Mouse (Mus musculus): ENCODE measurements at regions not wholly inside any gene's neighbourhood (a gene's known extent, or its start where the extent isn't known, plus 50 kb on each side); places are given as distances from the start of the nearest gene placed in this dataset.

DNA sequence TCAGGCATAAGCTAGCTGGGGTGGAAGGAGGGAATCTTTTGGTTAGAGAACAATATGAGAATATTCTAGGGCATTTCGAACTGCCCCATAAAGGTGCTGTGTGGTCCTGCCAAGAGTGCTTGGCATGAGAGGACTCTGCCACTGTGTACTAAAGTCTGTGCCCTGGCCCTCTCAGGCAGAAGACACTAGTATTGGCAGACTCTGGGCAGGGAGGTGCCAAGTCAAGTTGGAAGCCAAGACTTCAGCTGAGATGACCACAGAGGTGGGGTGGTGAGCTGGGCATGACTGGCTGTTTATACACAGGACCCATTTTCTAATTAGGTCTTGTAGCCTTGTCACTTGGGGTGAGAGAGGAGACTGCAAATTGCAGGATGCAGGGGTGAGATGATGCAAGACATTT lies 104.4 kb upstream of the Glra1 start:
- no peak for DNase-seq (ENCODE audit: extremely low read depth)
- Histone ChIP-seq H3K27me3 (replicated peaks) (peaks cover 70% of the 10 kb centered on the region), H3K4me1 (ENCODE audit: control insufficient read depth in 1 of 2, insufficient read depth in 2 of 2) (no peaks in the 10 kb centered on the region), H3K36me3 (replicated peaks in 1 of 2; ENCODE audit: control insufficient read depth in 1 of 2, insufficient read depth in 1 of 2, low read length in 1 of 2) (no peaks in the 10 kb centered on the region), H3K9ac (ENCODE audit: insufficient read depth, low read depth) (no peak overlapping the region), H3K9me3 (replicated peaks; ENCODE audit: low read length) (no peaks in the 10 kb centered on the region), H3K4me3 (replicated peaks in 1 of 3; ENCODE audit: low read depth in 2 of 3, low read length in 2 of 3, poor library complexity in 1 of 3) (no peak overlapping the region), H3K27ac (ENCODE audit: insufficient read depth, low read depth) (no peak overlapping the region), H3K79me2 (replicated peaks; ENCODE audit: control insufficient read depth, extremely low read depth, insufficient read depth, poor library complexity, severe bottlenecking) (no peaks in the 10 kb centered on the region), H3K4me2 (ENCODE audit: insufficient read depth, low read depth, poor library complexity, severe bottlenecking) (no peak overlapping the region)
- dilution Hi-C loops (cut with MboI; ENCODE audit: extremely low pct_ligation_motif_present, extremely low pct_unique_long_range_greater_than_20kb, low sequenced_read_pairs) (no loop called here), in situ Hi-C loops (cut with MboI; ENCODE audit: low pct_ligation_motif_present, low pct_unique_long_range_greater_than_20kb, low sequenced_read_pairs) (no loop called here)
- TF ChIP-seq MEF2A (IDR thresholded peaks at IDR 0.05; ENCODE audit: borderline replicate concordance, low read depth, low read length) (no peak), ETS1 (conservative IDR thresholded peaks at IDR 0.05; ENCODE audit: low read depth, low read length) (no peak), ZMIZ1 (IDR thresholded peaks at IDR 0.05; ENCODE audit: low read depth, low read length) (no peak), ZC3H11A (IDR thresholded peaks at IDR 0.05; ENCODE audit: low read depth, low read length) (no peak), E2F4 (IDR thresholded peaks at IDR 0.05; ENCODE audit: insufficient replicate concordance, low read depth, low read length) (no peak), NRF1 (IDR thresholded peaks at IDR 0.05; ENCODE audit: low read depth, low read length) (no peak)

DNA sequence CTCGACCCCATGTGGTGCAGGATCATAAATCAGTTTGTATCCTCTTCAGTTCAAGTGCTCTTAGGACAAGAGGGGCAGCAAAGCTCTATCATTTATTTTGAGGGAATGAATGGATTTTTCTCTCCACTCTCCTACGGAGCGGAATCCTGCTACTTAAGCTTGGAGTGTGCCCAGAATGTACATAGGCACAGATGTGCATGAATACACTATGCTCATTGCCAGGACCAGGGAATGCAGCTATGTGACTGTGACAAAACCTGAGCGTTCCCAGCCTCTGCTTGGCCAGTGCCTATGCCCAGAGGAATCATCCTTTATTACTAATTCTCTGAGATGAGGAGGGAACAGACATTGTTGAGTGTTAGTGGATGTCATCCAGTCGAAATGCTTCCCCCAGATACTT lies 99.5 kb upstream of the Glra1 start:
- no peak for DNase-seq (ENCODE audit: extremely low read depth)
- Histone ChIP-seq H3K4me2 (ENCODE audit: insufficient read depth, low read depth, poor library complexity, severe bottlenecking) (no peak overlapping the region), H3K9me3 (replicated peaks; ENCODE audit: low read length) (no peaks in the 10 kb centered on the region), H3K9ac (ENCODE audit: insufficient read depth, low read depth) (no peak overlapping the region), H3K27ac (ENCODE audit: insufficient read depth, low read depth) (no peak overlapping the region), H3K79me2 (replicated peaks; ENCODE audit: control insufficient read depth, extremely low read depth, insufficient read depth, poor library complexity, severe bottlenecking) (no peaks in the 10 kb centered on the region), H3K36me3 (replicated peaks in 1 of 2; ENCODE audit: control insufficient read depth in 1 of 2, insufficient read depth in 1 of 2, low read length in 1 of 2) (no peaks in the 10 kb centered on the region), H3K27me3 (replicated peaks) (peaks cover 79% of the 10 kb centered on the region), H3K4me1 (ENCODE audit: control insufficient read depth in 1 of 2, insufficient read depth in 2 of 2) (no peaks in the 10 kb centered on the region), H3K4me3 (replicated peaks in 1 of 3; ENCODE audit: low read depth in 2 of 3, low read length in 2 of 3, poor library complexity in 1 of 3) (no peak overlapping the region)
- in situ Hi-C loops (cut with MboI; ENCODE audit: low pct_ligation_motif_present, low pct_unique_long_range_greater_than_20kb, low sequenced_read_pairs) = no loop called here
- TF ChIP-seq TBP (conservative IDR thresholded peaks at IDR 0.05; ENCODE audit: low read depth, low read length) (no peak), IRF4 (IDR thresholded peaks at IDR 0.05; ENCODE audit: low read depth, low read length) (no peak), POLR2A (IDR thresholded peaks at IDR 0.05; ENCODE audit: low read depth, low read length) (no peak), EP300 (IDR thresholded peaks at IDR 0.05; ENCODE audit: low read length) (no peak), E2F4 (IDR thresholded peaks at IDR 0.05; ENCODE audit: insufficient replicate concordance, low read depth, low read length) (no peak), ETS1 (conservative IDR thresholded peaks at IDR 0.05; ENCODE audit: low read depth, low read length) (no peak), MAZ (IDR thresholded peaks at IDR 0.05; ENCODE audit: low read depth, low read length) (no peak), ZNF384 (IDR thresholded peaks at IDR 0.05; ENCODE audit: low read depth, low read length) (no peak), KAT2A (IDR thresholded peaks at IDR 0.05; ENCODE audit: insufficient replicate concordance, low read length) (no peak), NELFE (IDR thresholded peaks at IDR 0.05; ENCODE audit: low read depth, low read length) (no peak), GABPA (IDR thresholded peaks at IDR 0.05; ENCODE audit: insufficient replicate concordance, low read depth, low read length) (no peak), CTCF (conservative IDR thresholded peaks at IDR 0.05 in 1 of 2, IDR thresholded peaks at IDR 0.05 in 1 of 2; ENCODE audit: low read depth in 2 of 2, low read length in 2 of 2) (no peak), JUN (IDR thresholded peaks at IDR 0.05; ENCODE audit: insufficient read depth, low read depth, low read length) (no peak), RAD21 (IDR thresholded peaks at IDR 0.05; ENCODE audit: low read depth, low read length) (no peak), BHLHE40 (IDR thresholded peaks at IDR 0.05; ENCODE audit: low read depth, low read length) (no peak), PAX5 (IDR thresholded peaks at IDR 0.05; ENCODE audit: low read length) (no peak), JUND (conservative IDR thresholded peaks at IDR 0.05; ENCODE audit: low read depth, low read length) (no peak), MEF2A (IDR thresholded peaks at IDR 0.05; ENCODE audit: borderline replicate concordance, low read depth, low read length) (no peak)
- dilution Hi-C loops (cut with MboI; ENCODE audit: extremely low pct_ligation_motif_present, extremely low pct_unique_long_range_greater_than_20kb, low sequenced_read_pairs) = no loop called here
